Mouse (Mus musculus): Measurements from ENCODE around the gene Lamtor4. TPM values are rescaled to one million over a fixed set of nuclear protein-coding genes. Genes with fewer than 3 reads are reported as not detected.
"Not testable (repeated sequence)": the region's sequence is repeated elsewhere in the genome, so short reads cannot be mapped to it uniquely, and the experiment has no call there.

Gene Lamtor4
- 40.3 and 49.2 TPM in 2 replicates for polyA plus RNA-seq (2014; fragmentation: Nextera tagmentation; extraction: Ambion mirVana)

GRCm38 (mm10) chr5:138255353-138256093 is at the start of gene Lamtor4:
Gene Lamtor4, plus strand, starts transcription at chr5:138255482.
- DNase-seq (ENCODE audit: low spot score) (peak; percentile 87), ATAC-seq (replicated peaks; ENCODE audit: low FRiP score) (peak; percentile 99)
- no peaks in the 10 kb centered on the region for H3K9me3 ChIP-seq (ENCODE audit: control insufficient read depth, low read length)
- H3K27me3 ChIP-seq (replicated peaks; ENCODE audit: control insufficient read depth, insufficient read depth, low read length): no peaks in the 10 kb centered on the region
- peak within 1 kb of the TSS; percentile 76 for H3K4me3 ChIP-seq (ENCODE audit: low read depth, low read length)
- H3K4me1 ChIP-seq (replicated peaks; ENCODE audit: control insufficient read depth, insufficient read depth, low read length): peaks cover 38% of the 10 kb centered on the region
- peaks cover 11% of the 10 kb centered on the region for H3K36me3 ChIP-seq (ENCODE audit: control insufficient read depth, insufficient read depth, low read length)
- peak within 1 kb of the TSS; percentile 96 for H3K4me2 ChIP-seq
- H3K9ac ChIP-seq (ENCODE audit: low read depth, low read length): peak within 1 kb of the TSS; percentile 81
- under 1% methylated on average over 38 of the region's 38 CpGs for WGBS
- peak within 1 kb of the TSS; percentile 66 for H3K27ac ChIP-seq (ENCODE audit: low read depth, low read length)

DNA sequence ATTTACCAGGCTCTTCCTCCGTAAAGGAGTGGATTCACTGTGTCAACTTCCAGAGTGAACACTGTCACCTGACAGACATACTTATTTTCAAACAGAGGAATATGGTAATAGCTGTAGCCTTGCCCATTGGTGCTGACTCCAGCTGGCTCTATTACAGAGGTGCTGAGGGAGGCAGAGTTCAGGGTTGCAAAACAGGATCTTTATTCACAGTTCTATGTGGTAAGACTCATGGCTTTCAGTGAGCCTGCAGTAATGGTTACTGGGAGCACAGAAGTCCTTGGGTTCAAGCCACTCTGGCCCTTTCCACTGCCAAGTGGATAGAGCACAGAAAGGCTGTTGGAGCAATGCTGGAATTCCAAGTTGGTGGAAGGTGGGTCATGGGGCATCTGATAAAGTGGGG is 48.0 kb upstream of the Lamtor4 start:
- ATAC-seq (replicated peaks; ENCODE audit: low FRiP score): no peak
- Histone ChIP-seq H3K4me2 (no peak overlapping the region), H3K36me3 (ENCODE audit: control insufficient read depth, insufficient read depth, low read length) (no peaks in the 10 kb centered on the region), H3K27me3 (replicated peaks; ENCODE audit: control insufficient read depth, insufficient read depth, low read length) (no peaks in the 10 kb centered on the region), H3K27ac (ENCODE audit: low read depth, low read length) (no peak overlapping the region), H3K9ac (ENCODE audit: low read depth, low read length) (no peak overlapping the region), H3K9me3 (ENCODE audit: control insufficient read depth, low read length) (no peaks in the 10 kb centered on the region; the same call in 1 of the 2 replicates), H3K4me3 (ENCODE audit: low read depth, low read length) (no peak overlapping the region), H3K4me1 (replicated peaks; ENCODE audit: control insufficient read depth, insufficient read depth, low read length) (no peaks in the 10 kb centered on the region)
- no peak for DNase-seq (ENCODE audit: low spot score)
- 89% methylated on average over 1 of the region's 1 CpGs for WGBS

GRCm38 (mm10) chr5:138207873-138208272 is 47.4 kb upstream of the Lamtor4 start:
- DNase-seq (ENCODE audit: low spot score) (no peak), ATAC-seq (replicated peaks; ENCODE audit: low FRiP score) (no peak)
- H3K27me3 ChIP-seq (replicated peaks; ENCODE audit: control insufficient read depth, insufficient read depth, low read length): no peaks in the 10 kb centered on the region
- no peaks in the 10 kb centered on the region for H3K36me3 ChIP-seq (ENCODE audit: control insufficient read depth, insufficient read depth, low read length)
- no peak overlapping the region for H3K27ac ChIP-seq (ENCODE audit: low read depth, low read length)
- no peak overlapping the region for H3K4me3 ChIP-seq (ENCODE audit: low read depth, low read length)
- no peak overlapping the region for H3K4me2 ChIP-seq
- WGBS: 80% methylated on average over 4 of the region's 4 CpGs
- H3K4me1 ChIP-seq (replicated peaks; ENCODE audit: control insufficient read depth, insufficient read depth, low read length): no peaks in the 10 kb centered on the region
- no peaks in the 10 kb centered on the region; the same call in 1 of the 2 replicates for H3K9me3 ChIP-seq (ENCODE audit: control insufficient read depth, low read length)
- no peak overlapping the region for H3K9ac ChIP-seq (ENCODE audit: low read depth, low read length)

GRCm38 (mm10) chr5:138216632-138217031 is 38.6 kb upstream of the Lamtor4 start:
- not testable (repeated sequence) for ATAC-seq (replicated peaks; ENCODE audit: low FRiP score); H3K36me3 ChIP-seq (ENCODE audit: control insufficient read depth, insufficient read depth, low read length); H3K4me2 ChIP-seq; DNase-seq (ENCODE audit: low spot score); H3K27me3 ChIP-seq (replicated peaks; ENCODE audit: control insufficient read depth, insufficient read depth, low read length); H3K4me1 ChIP-seq (replicated peaks; ENCODE audit: control insufficient read depth, insufficient read depth, low read length); H3K9me3 ChIP-seq (ENCODE audit: control insufficient read depth, low read length); H3K27ac ChIP-seq (ENCODE audit: low read depth, low read length); H3K4me3 ChIP-seq (ENCODE audit: low read depth, low read length); H3K9ac ChIP-seq (ENCODE audit: low read depth, low read length)
- 95% methylated on average over 13 of the region's 13 CpGs for WGBS

GRCm38 (mm10) chr5:138219864-138220263 is 35.4 kb upstream of the Lamtor4 start:
- no peak for DNase-seq (ENCODE audit: low spot score)
- ATAC-seq (replicated peaks; ENCODE audit: low FRiP score): no peak
- Histone ChIP-seq H3K4me2 (no peak overlapping the region), H3K27ac (ENCODE audit: low read depth, low read length) (no peak overlapping the region), H3K27me3 (replicated peaks; ENCODE audit: control insufficient read depth, insufficient read depth, low read length) (no peaks in the 10 kb centered on the region), H3K4me3 (ENCODE audit: low read depth, low read length) (no peak overlapping the region), H3K9ac (ENCODE audit: low read depth, low read length) (no peak overlapping the region), H3K4me1 (replicated peaks; ENCODE audit: control insufficient read depth, insufficient read depth, low read length) (no peaks in the 10 kb centered on the region), H3K36me3 (ENCODE audit: control insufficient read depth, insufficient read depth, low read length) (no peaks in the 10 kb centered on the region), H3K9me3 (ENCODE audit: control insufficient read depth, low read length) (peaks cover 3% of the 10 kb centered on the region; the same call in 1 of the 2 replicates)
- WGBS: 64% methylated on average over 2 of the region's 2 CpGs

DNA sequence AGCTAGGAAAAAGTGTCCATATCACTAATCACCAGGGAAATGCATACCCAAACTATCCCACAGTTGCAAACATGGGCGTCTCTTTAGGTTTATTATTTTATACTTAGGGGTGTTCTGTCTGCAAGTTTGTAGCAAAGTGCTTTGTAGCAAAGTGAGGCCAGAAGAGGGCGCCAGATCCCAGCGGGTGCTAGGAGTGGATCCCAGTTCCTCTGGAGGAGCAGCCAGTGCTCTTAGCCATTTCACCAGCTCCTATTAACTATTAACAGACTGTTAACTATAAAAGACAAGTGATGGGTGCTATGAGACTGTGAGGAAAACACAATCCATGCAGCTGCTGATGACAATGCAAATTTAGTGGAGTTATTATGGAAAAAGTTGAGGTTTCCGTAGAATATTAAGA is 33.2 kb upstream of the Lamtor4 start:
- DNase-seq (ENCODE audit: low spot score) (peak; percentile 62), ATAC-seq (replicated peaks; ENCODE audit: low FRiP score) (0 out of 2 replicates have a peak, but pooled peaks have one; percentile 49)
- no peaks in the 10 kb centered on the region for H3K27me3 ChIP-seq (replicated peaks; ENCODE audit: control insufficient read depth, insufficient read depth, low read length)
- no peak overlapping the region for H3K4me2 ChIP-seq
- no peak overlapping the region for H3K4me3 ChIP-seq (ENCODE audit: low read depth, low read length)
- H3K27ac ChIP-seq (ENCODE audit: low read depth, low read length): no peak overlapping the region
- 25% methylated on average over 4 of the region's 4 CpGs for WGBS
- peaks cover 3% of the 10 kb centered on the region; the same call in 1 of the 2 replicates for H3K9me3 ChIP-seq (ENCODE audit: control insufficient read depth, low read length)
- H3K9ac ChIP-seq (ENCODE audit: low read depth, low read length): no peak overlapping the region
- H3K36me3 ChIP-seq (ENCODE audit: control insufficient read depth, insufficient read depth, low read length): no peaks in the 10 kb centered on the region
- H3K4me1 ChIP-seq (replicated peaks; ENCODE audit: control insufficient read depth, insufficient read depth, low read length): no peaks in the 10 kb centered on the region

DNA sequence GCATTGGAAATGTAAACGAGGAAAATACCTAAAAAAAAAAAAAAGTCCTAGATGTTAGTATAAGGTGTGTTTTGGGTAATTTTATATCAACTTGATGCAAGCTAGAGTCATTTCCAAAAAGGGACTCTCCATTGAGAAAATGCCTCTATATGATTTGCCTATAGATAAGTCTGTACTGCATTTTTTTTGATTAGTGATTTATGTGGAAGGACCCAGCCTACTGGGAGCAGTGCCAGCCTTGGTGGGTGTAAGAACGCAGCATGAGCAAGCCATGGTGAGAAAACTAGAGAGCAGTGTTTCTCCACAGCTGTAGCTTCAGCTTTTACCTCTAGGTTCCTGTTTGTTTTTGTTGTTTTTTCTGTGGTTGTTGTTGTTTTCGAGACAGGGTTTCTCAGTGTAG is 32.0 kb upstream of the Lamtor4 start:
- no peak overlapping the region for H3K4me3 ChIP-seq (ENCODE audit: low read depth, low read length)
- no peaks in the 10 kb centered on the region for H3K9me3 ChIP-seq (ENCODE audit: control insufficient read depth, low read length)
- no peak overlapping the region for H3K4me2 ChIP-seq
- H3K27ac ChIP-seq (ENCODE audit: low read depth, low read length): no peak overlapping the region
- no peak overlapping the region for H3K9ac ChIP-seq (ENCODE audit: low read depth, low read length)
- H3K4me1 ChIP-seq (replicated peaks; ENCODE audit: control insufficient read depth, insufficient read depth, low read length): no peaks in the 10 kb centered on the region
- DNase-seq (ENCODE audit: low spot score) (no peak), ATAC-seq (replicated peaks; ENCODE audit: low FRiP score) (no peak)
- H3K36me3 ChIP-seq (ENCODE audit: control insufficient read depth, insufficient read depth, low read length): no peaks in the 10 kb centered on the region
- H3K27me3 ChIP-seq (replicated peaks; ENCODE audit: control insufficient read depth, insufficient read depth, low read length): no peaks in the 10 kb centered on the region
- WGBS: 63% methylated on average over 3 of the region's 3 CpGs

DNA sequence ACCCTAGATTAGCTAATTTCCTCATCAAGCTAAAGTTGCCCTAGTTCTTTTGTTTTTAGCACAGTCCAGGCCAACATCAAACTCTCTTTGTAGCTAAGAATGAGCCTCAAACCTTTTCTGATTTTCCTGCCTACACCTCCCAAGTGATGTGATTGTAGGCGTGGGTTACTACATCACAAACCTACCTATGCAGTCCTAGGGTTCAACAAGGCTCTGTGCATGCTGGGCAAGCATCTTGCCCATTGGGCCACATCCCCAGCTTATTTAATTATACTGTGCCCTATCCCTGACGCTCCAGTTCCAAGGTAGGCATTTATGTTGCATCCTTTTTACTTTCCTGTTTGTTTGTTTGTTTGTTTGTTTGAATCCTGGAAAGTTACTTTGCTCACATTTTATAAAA is 29.6 kb upstream of the Lamtor4 start, which contains the start of gene Nxpe5:
TSS of gene Nxpe5 (plus strand) at position 199 of the 400 bp plus-strand sequence.
- Histone ChIP-seq H3K4me2 (no peak within 1 kb of the TSS), H3K9me3 (ENCODE audit: control insufficient read depth, low read length) (no peaks in the 10 kb centered on the region), H3K4me3 (ENCODE audit: low read depth, low read length) (no peak within 1 kb of the TSS), H3K27me3 (replicated peaks; ENCODE audit: control insufficient read depth, insufficient read depth, low read length) (no peaks in the 10 kb centered on the region), H3K36me3 (ENCODE audit: control insufficient read depth, insufficient read depth, low read length) (no peaks in the 10 kb centered on the region), H3K9ac (ENCODE audit: low read depth, low read length) (no peak within 1 kb of the TSS), H3K27ac (ENCODE audit: low read depth, low read length) (no peak within 1 kb of the TSS), H3K4me1 (replicated peaks; ENCODE audit: control insufficient read depth, insufficient read depth, low read length) (no peaks in the 10 kb centered on the region)
- no peak for DNase-seq (ENCODE audit: low spot score)
- 58% methylated on average over 2 of the region's 2 CpGs for WGBS
- ATAC-seq (replicated peaks; ENCODE audit: low FRiP score): no peak

DNA sequence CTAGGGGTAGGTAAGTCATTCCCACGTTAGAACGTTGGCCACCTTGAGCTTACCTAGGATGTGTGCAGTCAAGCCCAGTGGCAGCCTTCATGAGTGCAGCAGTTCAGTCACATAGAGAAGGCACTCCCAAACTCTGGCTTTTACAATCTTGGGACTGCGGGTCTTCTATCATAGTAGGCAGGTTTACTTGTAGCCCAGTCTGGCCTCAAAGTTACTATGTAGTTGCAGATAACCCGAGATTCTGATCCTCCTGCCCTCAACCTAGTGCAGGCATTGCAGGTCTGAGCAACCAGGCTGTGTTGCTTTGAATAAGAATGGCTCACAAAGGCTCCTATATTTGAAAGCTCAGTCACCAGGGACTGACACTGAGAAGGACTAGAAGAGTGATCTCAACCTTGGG is 28.8 kb upstream of the Lamtor4 start:
- no peak for ATAC-seq (replicated peaks; ENCODE audit: low FRiP score)
- Histone ChIP-seq H3K4me3 (ENCODE audit: low read depth, low read length) (no peak overlapping the region), H3K27ac (ENCODE audit: low read depth, low read length) (no peak overlapping the region), H3K9me3 (ENCODE audit: control insufficient read depth, low read length) (no peaks in the 10 kb centered on the region), H3K36me3 (ENCODE audit: control insufficient read depth, insufficient read depth, low read length) (no peaks in the 10 kb centered on the region), H3K4me1 (replicated peaks; ENCODE audit: control insufficient read depth, insufficient read depth, low read length) (no peaks in the 10 kb centered on the region), H3K4me2 (no peak overlapping the region), H3K27me3 (replicated peaks; ENCODE audit: control insufficient read depth, insufficient read depth, low read length) (no peaks in the 10 kb centered on the region), H3K9ac (ENCODE audit: low read depth, low read length) (no peak overlapping the region)
- no peak for DNase-seq (ENCODE audit: low spot score)
- WGBS: 59% methylated on average over 4 of the region's 4 CpGs
